Mouse (Mus musculus): ENCODE data around the gene Enpp6.

Enpp6 gene

GRCm38 (mm10) chr8:46986386-46987140 lies at the start of gene Enpp6:
TSS of gene Enpp6 (plus strand) at chr8:46986887.
- no peak for DNase-seq

- no peak for DNase-seq
Observed at GRCm38 (mm10) chr8:46938218-46938617, 48.5 kb upstream of the Enpp6 start.

GRCm38 (mm10) chr8:46941295-46941694 lies 45.4 kb upstream of the Enpp6 start:
- DNase-seq = no peak

GRCm38 (mm10) chr8:46941731-46942650 lies 44.7 kb upstream of the Enpp6 start:
- no peak for DNase-seq

- DNase-seq = no peak
Observed at GRCm38 (mm10) chr8:46942651-46943024, 44.0 kb upstream of the Enpp6 start.

- no peak for DNase-seq
Observed at GRCm38 (mm10) chr8:46943337-46943736, 43.4 kb upstream of the Enpp6 start.

- no peak for DNase-seq
Observed at GRCm38 (mm10) chr8:46946181-46946580, 40.5 kb upstream of the Enpp6 start.

- DNase-seq = no peak
Observed at GRCm38 (mm10) chr8:46948091-46948757, 38.5 kb upstream of the Enpp6 start.

GRCm38 (mm10) chr8:46953472-46953871 lies 33.2 kb upstream of the Enpp6 start:
- peak; percentile 41 for DNase-seq

- DNase-seq = no peak
Observed at GRCm38 (mm10) chr8:46962630-46963427, 23.9 kb upstream of the Enpp6 start.

- no peak for DNase-seq
Observed at GRCm38 (mm10) chr8:46963619-46964145, 23.0 kb upstream of the Enpp6 start.

- no peak for DNase-seq
Observed at GRCm38 (mm10) chr8:46965812-46966211, 20.9 kb upstream of the Enpp6 start.

- no peak for DNase-seq
Observed at GRCm38 (mm10) chr8:46968721-46969120, 18.0 kb upstream of the Enpp6 start.

- DNase-seq = no peak
Observed at GRCm38 (mm10) chr8:46969386-46969785, 17.3 kb upstream of the Enpp6 start.

- DNase-seq = no peak
Observed at GRCm38 (mm10) chr8:46977376-46977775, 9.3 kb upstream of the Enpp6 start.

- DNase-seq = no peak
Observed at GRCm38 (mm10) chr8:46982166-46982565, 4.5 kb upstream of the Enpp6 start.

GRCm38 (mm10) chr8:46982770-46983169 lies 3.9 kb upstream of the Enpp6 start:
- no peak for DNase-seq

- no peak for DNase-seq
Observed at GRCm38 (mm10) chr8:46984647-46985046, 2.0 kb upstream of the Enpp6 start.

- no peak for DNase-seq
Observed at GRCm38 (mm10) chr8:46988366-46988765, 1.7 kb downstream of the Enpp6 start.

- no peak for DNase-seq
Observed at GRCm38 (mm10) chr8:46991081-46991480, 4.4 kb downstream of the Enpp6 start.

- no peak for DNase-seq
Observed at GRCm38 (mm10) chr8:46992579-46992978, 5.9 kb downstream of the Enpp6 start.

- no peak for DNase-seq
Observed at GRCm38 (mm10) chr8:46995931-46996664, 9.4 kb downstream of the Enpp6 start.

All from cerebellum, adult 11 months (tissue).